Mouse (Mus musculus): Measurements from ENCODE around the gene Usp35.

DNA sequence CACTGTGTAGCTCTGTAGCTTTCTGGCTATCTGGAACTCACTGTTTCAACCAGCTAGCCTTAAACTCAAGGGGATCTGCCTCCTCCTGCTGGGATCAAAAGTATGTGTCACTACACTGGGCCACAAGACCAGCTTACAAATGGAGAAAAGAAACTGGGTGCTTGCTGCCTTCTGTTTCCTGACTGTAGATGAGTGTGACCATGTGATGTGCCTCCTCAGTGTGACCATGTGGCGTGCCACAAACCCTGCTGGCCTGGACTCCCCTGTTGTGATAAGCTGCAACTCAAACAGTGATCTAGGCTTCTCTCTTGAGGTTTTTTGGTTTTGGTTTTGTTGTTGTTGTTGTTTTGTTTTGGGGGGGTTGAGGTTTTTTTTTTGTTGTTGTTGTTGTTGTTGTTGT lies 4.9 kb upstream of the Usp35 start:
- TF ChIP-seq CTCF (IDR thresholded peaks at IDR 0.05; ENCODE audit: low read depth) (no peak), EP300 (IDR thresholded peaks at IDR 0.05; ENCODE audit: low read depth) (no peak)
